Mouse (Mus musculus) heart, postnatal 0 days (tissue): ENCODE data around the gene Knop1.

Source experiments
- CTCF ChIP-seq: IDR thresholded peaks from 2 replicates; pipeline ENCODE4 v1.5.1; 2016; ENCODE audit warnings: antibody characterized with exemption, control low read depth, low read depth
- EP300 ChIP-seq: IDR thresholded peaks from 2 replicates; pipeline ENCODE4 v1.6.1; 2016; ENCODE audit warnings: antibody characterized with exemption, low read depth

DNA sequence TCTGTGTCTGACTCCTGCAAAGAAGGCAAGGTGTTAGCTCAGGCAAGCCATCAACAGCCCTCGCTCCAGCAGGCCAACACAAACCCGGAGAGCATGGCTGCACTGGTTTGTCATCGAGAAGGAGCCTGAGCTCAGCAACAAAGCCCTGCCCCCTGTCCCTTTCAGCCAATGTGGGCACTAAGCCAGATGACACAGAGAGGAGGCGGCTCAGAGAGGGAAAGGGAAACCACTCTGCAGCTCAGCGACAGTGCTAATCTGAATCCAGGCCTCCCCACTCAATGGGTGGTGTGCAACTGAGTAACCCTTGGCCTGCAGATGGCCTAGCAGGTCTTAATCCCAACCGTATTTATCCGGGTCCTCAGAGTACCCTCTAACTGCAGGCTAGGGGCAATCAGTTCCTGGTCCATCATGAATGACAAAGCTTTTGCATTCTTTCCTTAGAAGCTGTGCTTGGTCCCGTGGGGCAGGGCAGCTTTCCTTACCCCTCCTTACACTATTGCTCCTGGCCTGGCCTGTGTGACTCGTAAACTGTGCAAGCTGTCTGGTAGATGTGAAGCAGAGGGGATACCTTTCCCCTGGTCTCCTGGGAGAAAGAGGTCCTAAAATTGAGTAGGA is 5.3 kb downstream of the Knop1 start:
- TF ChIP-seq CTCF (no peak), EP300 (no peak)
